Mouse (Mus musculus): ENCODE data around the gene 1700016K19Rik.

The 1700016K19Rik gene

DNA sequence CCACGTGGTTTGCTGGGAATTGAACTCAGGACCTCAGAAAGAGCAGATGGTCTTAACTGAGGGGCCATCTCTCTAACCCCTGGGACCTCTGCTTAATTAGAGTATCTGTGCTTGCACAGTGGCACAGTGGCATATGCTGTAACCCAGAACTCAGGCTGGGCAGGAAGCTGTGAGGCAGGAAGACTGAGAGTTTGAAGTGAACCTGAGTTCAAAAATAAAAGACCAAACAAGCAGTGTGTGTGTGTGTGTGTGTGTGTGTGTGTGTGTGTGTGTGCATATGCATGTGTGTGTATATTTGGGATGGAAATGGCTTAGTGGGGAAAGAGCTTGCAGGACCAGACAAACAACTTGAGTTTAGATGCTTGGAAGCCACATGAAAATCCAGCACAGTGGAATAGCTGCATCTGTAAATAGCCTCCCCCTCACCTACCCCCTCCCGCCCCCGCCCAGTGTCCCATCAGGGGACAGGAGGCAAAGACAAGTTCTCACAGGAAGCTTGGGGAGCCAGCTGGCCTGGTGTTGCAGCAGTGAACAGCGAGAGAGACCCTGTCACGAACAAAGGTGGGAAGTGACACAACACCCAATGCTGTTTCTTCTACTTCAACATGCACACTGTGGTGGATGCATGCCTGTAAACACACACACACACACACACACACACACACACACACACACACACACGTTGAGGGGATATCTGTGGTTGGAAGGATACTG is 38.0 kb downstream of the 1700016K19Rik start:
- DNase-seq = no peak

DNA sequence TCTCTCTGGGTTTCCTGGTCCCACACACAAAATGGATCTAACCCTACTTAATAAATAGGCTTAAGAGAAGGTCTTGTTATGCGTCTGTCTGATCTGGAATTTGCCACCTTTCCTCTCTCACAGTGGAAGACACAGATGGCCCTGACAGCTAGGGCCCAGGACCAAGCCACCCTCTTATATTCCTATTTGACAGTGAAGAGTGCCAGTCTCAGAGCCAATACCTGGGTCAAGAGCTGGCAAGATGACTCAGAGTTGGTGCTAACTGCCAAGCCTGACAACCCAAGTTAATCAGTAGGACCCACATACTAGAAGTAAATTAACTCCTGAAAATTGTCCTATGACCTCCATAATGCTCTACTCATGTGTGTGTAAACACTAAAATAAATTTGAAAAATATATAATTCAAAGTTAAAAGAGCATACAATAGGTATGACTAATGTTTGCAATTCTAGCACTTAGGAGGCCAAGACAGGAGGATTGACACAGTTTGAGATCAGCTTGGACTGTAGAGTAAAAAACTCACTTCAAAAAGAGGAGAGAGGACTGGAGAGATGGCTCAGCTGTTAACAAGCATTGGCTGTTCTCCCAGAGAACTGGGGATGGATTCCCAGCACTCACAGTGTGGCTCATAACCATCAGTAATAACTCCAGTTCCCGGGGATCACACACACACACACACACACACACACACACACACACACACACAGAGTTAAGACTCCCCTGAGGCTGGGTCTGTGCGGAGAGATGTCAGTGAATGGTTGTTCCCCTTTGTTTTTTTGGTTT is 39.8 kb downstream of the 1700016K19Rik start:
- no peak for DNase-seq

DNA sequence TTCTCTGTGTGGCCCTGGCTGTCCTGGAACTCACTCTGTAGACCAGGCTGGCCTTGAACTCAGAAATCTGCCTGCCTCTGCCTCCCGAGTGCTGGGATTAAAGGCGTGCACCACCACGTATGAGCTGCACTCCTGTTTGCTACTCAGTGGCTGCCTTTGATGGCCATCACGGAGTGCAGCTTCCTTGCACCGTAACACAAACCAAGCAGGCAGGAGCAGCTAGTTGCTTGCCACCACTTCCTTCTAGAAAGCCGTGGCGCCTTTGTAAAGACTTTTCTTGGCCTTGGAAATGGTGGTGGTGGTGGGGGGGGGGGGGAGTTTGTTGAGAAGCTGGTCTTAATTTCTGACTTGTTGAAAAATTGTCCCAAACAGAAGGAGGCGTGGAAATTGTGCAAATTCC is 40.4 kb downstream of the 1700016K19Rik start:
- DNase-seq = no peak

DNA sequence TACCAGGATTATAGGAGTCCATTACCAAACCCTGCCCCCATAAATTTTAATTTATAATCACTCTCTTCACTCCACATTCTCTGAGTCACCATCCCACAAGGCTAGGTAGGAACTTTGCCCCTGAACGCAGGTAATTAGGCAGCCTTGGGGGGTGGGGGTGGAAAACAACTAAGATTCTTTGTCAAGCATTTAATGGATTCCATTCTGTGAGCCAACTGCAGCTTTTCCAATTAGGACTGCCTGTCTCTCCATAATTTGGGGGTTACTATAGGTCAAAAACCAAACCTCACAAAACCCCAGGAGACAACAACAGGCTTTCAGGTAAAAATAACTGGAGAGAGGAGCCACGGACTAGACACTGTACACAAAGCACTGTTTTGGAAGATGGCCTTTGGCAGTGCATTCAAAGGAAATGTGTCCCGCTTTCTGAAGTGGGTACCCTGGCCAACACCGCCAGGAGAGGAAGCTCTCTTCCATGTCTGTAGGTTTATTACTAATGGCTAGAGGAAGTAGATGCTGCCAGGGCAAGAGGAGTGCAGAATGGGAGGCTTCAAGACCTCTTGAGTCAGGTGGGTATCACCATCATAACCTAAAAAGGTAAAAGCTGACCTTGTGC is 41.2 kb downstream of the 1700016K19Rik start:
- no peak for DNase-seq

DNA sequence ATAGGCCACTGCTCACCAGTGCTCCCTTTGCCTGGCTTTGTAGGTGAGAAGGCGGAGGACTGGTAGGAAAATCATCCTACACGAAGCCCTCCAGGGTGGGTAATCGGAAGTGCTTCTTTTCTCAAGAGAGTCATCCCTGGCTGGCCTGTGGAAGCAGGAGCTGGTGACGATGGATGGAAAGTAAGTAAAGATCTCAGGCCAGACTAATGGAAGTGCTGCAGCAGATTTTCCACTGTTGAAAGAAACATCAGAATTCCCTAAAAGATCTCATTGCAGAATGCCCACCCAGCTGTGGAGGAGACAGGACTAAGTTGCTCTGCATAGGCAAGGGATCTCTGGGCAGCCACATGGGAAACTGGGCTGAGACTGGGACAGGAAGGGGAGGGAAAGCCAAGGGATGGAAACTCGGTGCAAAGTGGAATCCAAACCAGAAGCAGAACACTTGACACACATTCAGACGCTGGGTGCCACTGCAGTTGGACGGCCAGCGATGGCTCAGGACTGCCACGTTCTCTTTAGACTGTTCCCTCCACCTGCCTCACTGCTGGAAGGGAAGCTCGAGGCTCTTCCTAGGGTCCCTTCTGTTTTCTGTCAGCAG is 42.4 kb downstream of the 1700016K19Rik start:
- DNase-seq = no peak

DNA sequence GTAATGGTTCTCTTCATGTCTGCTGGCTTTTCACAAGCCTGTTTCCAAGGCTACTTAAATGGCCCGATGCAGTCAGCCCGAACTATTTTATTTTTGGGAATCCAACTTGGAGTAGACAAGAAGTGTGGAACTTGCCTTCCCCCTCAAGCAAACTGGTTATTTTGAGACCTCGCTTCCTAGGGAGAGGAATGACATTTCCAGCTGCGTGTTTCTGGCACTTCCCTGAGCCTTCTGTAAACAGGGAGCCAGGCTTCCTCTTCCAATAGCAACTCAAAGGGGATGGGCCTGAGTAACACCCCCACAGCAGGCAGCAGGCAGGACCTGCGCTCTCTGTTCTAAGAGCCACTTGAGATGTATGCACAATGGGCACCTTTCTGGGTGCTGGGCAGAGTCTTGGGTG is 43.2 kb downstream of the 1700016K19Rik start:
- DNase-seq = peak; percentile 29

DNA sequence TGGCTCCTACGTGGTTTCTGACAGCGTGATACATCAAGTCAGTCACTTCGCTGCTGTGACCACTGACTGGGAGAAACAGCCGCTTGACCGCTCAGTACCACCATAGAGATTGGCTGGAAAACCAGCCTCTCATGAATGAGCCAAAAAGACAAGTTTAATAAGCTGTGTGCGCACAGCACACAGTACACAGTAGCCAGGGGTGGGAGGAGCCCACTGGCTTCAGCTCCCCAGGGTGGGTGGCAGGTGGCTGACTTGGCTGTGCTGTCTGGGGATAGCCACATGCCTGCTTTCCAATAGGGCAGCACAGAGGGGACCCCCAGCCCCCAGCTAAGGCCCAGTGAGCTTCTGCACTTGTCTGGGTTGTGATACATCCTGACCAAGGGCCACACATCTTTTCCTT is 44.8 kb downstream of the 1700016K19Rik start:
- no peak for DNase-seq

DNA sequence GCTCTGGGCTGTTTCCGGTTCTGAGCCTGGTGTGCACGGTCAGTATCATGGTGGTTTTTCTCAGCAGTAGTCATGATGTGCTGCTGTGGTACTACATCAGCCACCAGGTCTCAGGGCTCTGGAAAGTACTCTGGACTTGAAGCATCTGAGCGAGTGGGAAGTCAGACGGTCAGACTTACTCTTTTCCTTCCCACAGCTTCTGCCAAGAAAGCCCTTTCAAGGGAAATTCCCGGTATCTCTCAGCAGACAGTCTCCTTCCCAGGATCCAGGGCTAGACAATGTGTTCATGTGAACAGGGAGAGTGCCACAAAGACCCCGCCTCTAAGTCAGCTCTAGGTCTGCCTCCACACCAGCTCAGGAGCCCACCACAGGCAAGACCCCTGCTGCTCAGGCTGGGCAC is 45.7 kb downstream of the 1700016K19Rik start:
- no peak for DNase-seq

DNA sequence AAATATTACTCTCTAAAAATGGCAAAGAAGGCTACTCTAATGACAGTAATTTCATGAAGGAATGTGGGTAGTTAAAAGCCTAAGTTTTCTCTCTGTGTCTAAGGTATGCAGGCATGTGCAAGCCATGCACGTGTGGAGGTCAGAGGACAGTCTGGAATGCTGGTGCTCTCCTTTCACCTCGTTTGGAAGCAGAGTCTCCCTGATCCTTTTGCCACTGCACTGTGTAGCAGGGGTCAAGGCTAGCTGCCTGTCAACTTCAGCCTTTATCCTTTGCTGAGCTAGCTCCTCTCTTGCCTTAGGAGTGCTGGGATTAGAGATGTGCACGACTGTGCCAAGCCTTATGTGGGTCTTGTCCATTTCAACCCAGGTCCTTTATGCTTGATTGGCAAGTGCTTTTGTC is 50.8 kb downstream of the 1700016K19Rik start:
- DNase-seq = no peak

DNA sequence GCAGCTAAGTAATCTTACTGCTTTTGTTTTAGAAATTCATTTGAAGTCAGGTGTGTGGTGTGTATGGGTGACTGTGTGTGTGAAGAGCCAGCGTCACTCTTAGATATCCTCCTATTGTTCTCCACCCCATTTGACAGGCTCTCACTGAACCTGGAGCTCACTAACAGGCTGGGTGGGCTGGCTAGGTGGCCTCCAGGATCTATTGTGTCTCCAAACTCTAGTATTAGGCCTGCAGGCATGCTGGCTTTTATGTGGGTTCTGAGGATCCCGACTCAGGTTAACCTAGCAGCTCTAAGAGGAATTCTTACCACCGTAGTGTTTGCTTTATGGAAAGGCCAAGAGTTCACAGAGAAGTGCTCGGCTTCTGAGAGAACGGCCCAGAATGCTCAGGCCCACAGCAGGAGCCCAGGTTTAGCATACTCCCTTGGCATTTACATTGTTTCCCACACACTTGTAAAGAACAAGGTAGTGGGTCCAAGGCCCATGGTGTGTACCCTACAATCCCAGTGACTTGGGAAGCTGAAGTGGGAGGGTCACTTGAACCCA is 51.3 kb downstream of the 1700016K19Rik start:
- DNase-seq = no peak

DNA sequence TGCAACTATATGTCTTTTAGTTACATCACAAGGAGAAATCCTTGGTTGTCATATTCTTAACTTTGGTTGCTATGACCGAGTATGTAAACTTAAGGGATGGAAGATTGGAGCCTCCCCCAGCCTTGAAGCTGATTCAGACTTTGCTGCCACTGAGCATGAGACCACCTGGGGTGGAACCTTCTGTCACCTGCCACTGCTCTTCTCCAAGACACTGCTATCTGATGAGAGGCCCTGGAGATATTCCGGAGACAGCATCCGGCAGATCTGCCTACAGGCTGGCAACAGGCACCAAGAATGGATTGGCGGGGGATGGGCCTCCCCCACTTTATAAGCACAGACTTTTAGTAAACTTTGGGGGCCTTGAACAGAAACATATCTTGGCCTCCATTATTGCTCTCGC is 52.8 kb downstream of the 1700016K19Rik start:
- DNase-seq = no peak
